Mouse (Mus musculus): ENCODE data around the gene Fam92b.

DNA sequence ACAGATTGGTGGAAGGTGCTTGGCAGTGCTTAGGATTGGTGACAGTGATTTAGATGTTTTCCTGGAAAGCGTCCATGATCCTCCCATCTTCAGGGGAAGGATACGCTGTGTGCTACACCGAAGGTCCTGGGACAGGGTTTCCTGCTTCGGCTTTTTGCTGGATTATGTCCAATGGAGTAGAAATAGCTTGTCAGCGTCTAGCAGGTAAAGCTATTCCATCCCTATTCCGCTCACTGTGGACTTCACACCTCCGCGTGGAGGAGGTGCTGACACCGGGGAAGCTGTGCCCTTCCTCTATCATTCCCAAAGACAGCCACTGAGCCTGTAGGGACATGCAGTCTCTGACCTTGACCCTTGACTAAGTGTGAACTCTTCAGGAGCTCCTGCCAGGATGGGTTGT lies 59.1 kb downstream of the Fam92b start:
- TF ChIP-seq CTCF (IDR thresholded peaks at IDR 0.05; ENCODE audit: insufficient read depth, low read length) (no peak), POLR2A (IDR thresholded peaks at IDR 0.05; ENCODE audit: borderline replicate concordance, extremely low read depth, low read depth, low read length) (no peak)

Data from lung, adult 2 months (tissue).